Mouse (Mus musculus) CD4-positive, CD25-positive, alpha-beta regulatory T cell, adult 4 months (primary cell): ENCODE data around the gene Mon2. TPM values are rescaled to one million over a fixed set of nuclear protein-coding genes. Genes with fewer than 3 reads are reported as not detected.
"Not testable (repeated sequence)": the region's sequence is repeated elsewhere in the genome, so short reads cannot be mapped to it uniquely, and the experiment has no call there.

ENCODE experiments used
- ATAC-seq: one replicate; pipeline ENCODE4 v1.8.0; 2017
- polyA plus RNA-seq, 2 experiments: library from polyadenylated mRNA; unstranded; fragments of 100-300 nt; shearing (Covaris generic); gene quantifications; one replicate each; pipeline ENCODE4 v1.2.1; 2017

The Mon2 gene
- polyA plus RNA-seq, 2 experiments from 2014 or later = 27.0 to 27.2 TPM

DNA sequence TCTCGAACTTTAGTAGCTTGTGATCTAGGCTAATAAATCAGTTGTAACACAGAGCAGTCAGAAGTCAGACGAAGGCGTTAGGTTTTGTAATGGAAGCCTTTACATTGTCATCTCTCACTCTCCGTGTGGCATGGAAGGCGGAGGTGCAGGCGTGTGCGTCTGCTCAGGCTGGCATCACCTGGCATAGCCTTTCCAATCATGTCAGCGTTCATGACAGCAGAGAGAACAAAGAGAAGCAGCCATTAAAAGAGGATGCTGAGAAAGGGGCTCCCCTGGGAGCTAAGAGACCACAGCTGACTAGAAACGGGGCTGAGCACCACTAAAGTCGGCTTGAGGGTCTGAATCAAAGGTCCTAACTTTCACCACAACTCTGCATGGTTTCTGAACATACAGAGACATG is 19.8 kb downstream of the Mon2 start:
- ATAC-seq = no peak

DNA sequence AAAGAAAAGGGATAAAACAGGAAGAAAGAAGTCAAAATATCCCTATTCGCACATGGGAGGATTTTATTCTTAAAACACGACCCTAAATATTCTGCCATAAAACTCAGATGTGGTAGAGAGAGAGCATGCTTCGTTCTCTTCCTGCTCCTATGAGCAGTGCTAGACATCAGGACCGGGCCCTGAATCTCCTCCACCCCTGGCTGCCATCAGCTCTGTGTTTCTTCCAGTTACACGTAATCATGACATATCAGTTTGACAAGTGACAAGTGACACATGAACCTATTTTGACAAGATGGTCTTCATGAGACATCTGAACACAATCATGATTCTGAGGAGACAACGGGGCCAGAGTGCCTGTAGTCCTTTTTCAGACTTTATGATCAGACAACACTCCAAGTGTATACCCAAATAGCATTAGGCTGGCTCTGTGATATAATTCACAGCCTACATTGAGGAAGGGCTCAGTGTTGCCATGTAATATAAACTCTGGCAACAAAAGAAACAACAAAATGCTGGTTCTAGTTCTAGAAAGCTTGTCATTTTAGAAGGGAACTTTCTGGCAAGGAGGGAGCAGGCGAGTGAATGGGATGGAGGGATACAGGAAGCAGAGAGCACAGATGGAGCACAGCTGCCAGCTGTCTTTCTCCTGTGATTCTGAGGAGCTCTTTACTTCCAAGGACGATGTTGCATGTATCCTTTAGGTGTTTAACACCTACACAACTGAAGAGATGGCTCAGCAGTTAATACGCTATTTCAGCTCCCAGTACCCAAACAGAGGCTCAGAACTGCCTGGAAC is 20.9 kb downstream of the Mon2 start:
- no peak for ATAC-seq

GRCm38 (mm10) chr10:123053557-123053956 is 22.7 kb downstream of the Mon2 start:
- ATAC-seq = no peak

- no peak for ATAC-seq
Measured at GRCm38 (mm10) chr10:123052021-123052420, 24.3 kb downstream of the Mon2 start.

GRCm38 (mm10) chr10:123048730-123049129 is 27.6 kb downstream of the Mon2 start:
- no peak for ATAC-seq

DNA sequence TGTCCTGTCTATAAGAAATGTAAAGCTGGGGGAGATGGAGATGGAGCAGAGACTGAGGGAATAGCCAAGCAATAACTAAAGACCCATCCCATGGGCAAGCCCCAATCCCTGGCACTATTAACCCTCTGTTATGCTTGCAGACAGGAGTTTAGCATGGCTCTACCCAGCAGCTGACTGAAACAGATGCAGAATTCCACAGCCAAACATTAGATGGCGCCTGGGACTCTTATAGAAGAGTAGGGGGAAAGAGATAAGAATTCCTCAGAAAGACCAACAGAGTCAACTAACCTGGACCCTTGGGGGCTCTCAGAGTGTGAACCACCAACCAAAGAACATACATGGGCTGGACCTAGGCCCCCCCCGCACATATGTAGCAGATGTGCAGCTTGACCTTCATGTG is 36.4 kb downstream of the Mon2 start:
- ATAC-seq = no peak

DNA sequence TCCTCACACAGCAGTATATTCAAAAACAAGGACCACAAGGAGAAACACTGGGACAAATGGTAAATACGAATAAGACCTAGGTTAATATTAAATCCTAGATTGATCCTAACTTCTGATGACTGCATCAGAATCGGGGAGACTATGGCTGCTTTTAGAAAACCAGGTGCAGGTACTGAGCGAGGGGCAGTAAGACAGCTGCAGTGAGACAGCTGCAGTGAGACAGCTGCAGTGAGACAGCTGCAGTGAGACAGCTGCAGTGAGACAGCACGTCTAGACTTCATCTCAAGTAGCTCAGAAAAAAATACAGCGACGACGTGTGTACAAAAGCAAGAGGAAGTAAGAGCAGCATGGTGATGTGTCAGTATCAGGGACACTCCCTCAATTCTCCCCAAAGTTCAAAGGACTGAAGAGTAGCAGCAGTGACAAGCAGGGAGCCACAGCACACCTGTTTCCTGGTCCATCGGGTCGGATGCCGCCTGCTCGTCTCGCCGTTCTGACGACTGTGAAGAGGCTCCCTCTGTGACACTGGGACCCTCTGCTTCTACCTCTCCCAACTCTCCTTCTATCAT is 44.1 kb downstream of the Mon2 start:
- ATAC-seq = no peak

DNA sequence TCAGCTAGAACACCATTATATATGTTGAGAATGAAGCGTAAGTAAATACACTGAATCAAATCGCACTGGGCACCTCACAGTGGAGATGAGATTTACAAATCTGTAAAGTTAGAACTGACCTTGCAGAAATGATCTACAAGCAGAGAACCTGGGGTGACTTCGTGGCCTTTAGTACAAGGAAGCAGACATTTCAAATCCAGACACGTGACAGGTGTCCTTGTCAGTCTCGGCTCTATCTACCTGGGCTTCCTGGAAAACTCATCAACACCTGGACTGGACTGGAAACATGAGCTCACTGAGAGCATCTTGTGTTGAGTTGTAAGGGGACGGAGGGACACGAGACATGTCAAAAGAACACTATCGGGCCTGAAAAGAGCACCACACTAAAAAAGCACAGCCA is 44.9 kb downstream of the Mon2 start:
- no peak for ATAC-seq

- ATAC-seq = no peak
Measured at GRCm38 (mm10) chr10:123030589-123030988, 45.7 kb downstream of the Mon2 start.

GRCm38 (mm10) chr10:123028949-123029348 is 47.4 kb downstream of the Mon2 start:
- ATAC-seq = no peak

GRCm38 (mm10) chr10:123026736-123027135 is 49.6 kb downstream of the Mon2 start:
- not testable (repeated sequence) for ATAC-seq

DNA sequence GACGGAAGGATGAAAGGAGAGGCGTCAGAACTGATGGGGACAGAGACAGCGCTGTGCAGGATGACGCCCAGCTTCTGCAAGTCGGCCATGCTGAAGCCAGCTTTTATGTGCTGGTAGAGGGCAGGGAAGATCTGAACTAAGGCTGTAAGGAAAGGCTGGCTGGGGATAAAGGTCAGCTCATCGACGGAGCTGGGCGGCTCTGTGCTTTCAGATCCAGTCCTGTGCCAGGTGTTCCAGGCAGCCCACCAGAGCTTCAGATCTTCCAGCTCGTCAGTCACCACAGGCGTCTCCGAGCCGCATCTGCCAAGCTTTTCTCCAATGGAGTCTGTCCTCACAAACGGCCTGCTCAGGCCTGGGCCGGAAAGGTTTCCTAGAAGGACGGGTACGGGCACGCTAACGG is 62.9 kb downstream of the Mon2 start:
- no peak for ATAC-seq

DNA sequence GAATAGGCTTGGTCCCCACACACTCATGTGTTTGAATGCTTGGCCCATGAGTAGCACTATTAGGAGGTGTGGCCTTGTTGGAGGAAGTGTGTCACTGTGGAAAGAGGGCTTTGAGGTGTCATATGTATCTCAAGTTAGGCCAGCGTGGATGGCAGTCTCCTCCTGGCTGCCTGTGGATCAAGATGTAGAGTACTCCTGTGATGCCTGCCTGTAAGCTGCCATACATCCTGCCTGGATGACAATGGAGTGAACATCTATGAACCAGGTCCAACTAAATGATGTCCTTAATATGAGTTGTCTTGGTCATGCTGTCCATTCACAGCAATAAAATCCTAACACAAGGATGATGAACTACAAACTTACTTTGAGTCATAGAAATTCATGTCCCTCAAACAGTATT is 64.9 kb downstream of the Mon2 start:
- no peak for ATAC-seq

DNA sequence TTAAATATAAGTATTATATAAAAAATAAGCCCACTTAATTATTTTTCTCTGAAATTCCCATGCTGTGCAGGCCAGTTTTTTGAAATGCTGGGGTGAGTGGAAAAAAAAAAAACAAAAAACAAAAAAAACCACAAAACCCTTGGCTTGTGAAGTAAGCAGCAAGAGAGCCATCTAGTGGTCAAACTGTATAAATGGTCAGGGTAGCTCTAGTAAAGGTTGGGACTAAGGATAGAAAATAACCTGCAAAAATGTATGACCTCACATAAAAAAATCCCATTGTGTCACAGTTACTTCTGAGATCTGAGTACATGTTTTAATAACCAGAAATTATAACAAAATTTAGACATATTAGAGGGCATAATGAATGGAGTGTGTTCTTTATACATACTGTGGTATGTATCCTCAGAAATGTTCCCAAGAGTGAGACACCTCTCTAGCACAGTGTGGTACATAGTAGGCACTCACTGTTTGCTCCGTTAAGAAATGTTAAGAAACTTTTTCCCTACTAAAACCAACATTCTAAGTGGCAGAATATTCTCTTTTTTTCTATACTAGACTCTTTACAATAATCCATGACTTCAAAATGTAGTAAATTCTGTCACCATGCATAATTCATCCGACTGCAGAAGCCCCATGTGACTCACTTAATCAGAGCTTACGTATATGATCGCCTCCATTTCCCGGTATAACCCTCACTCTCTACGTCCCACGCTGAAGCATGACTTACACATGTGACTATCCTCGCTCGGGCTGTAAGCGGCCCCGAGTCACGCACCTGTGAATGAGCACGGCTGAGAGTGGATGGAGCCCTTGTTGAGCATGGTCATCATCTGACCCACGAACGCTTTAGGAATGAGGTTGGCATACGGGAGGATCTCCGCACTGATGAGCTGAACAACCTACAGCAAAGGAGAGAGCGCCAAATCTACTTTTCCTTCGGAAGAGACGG is 70.8 kb downstream of the Mon2 start:
- peak; percentile 88 for ATAC-seq

- no peak for ATAC-seq
Measured at GRCm38 (mm10) chr10:123004475-123005236, 71.6 kb downstream of the Mon2 start.

GRCm38 (mm10) chr10:123001985-123002384 is 74.3 kb downstream of the Mon2 start:
- ATAC-seq = no peak

- no peak for ATAC-seq
Measured at GRCm38 (mm10) chr10:123001363-123001762, 74.9 kb downstream of the Mon2 start.

DNA sequence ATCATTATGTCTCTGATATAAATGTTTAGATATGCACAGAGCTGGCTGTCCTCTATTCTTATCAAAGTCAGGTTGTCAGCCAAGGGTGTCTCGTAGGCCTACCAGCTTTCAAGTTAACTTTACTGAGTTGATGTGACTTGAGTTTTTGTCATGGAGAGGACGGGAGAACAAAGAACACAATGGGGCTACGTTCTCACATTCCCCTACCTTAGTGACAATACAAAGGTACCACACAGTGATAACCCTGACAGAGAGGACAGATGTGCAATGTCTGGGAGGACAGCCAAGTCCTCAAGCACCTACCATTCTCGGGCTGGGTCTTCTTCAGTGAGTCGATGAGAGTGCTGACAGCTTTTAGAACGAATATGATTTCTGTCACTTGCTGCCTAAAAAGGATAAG is 76.9 kb downstream of the Mon2 start:
- no peak for ATAC-seq

DNA sequence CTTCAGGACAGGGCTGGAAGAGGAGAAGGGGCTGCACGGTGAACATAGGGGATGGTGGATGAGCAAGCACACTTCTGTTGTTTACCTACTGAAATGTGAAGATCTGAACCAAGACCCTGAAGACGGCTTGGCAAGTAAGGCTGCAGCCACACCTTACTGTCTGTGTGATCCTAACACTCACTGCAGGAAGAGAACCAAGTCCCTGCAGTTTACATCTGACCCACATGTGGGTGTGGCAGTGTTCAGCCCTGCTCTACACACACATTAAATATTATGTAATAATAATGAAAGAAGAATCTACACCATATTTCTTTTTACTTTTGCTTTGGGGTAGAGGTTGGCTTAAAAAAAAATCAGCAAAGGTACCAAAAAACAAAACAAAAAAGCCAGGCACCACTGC is 78.5 kb downstream of the Mon2 start:
- no peak for ATAC-seq

GRCm38 (mm10) chr10:122994402-122995107 is 81.8 kb downstream of the Mon2 start:
- ATAC-seq = no peak

DNA sequence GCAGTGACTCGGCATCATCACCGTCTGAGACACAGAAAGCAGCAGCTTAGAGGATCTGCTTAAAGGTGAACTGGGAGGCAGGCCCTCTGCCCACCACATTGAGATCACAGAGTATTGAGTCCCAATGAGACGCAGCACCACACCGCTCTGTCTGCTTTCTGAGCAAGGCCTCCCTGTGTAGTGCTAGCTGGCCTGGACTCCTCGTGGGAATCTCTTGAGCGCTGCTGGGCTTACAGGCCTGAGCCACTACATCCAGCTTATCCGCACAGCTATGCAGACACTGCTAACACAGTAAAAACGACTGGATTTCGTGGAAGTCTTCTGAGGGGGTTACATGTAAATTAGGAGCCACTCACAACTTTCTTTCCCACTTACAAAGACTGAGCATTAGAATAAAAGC is 84.7 kb downstream of the Mon2 start:
- ATAC-seq = no peak

GRCm38 (mm10) chr10:122991053-122991452 is 85.3 kb downstream of the Mon2 start:
- no peak for ATAC-seq
